Mouse (Mus musculus): ENCODE measurements around the gene Gxylt2. TPM values are rescaled to one million over a fixed set of nuclear protein-coding genes. Genes with fewer than 3 reads are reported as not detected.
A peak's percentile ranks its signal among the peaks of the same experiment; 100 is the strongest.

Gene Gxylt2
- total RNA-seq (2021) = 1 to 10 TPM; 1.6 to 1.9 TPM
- long read RNA-seq, full-length matches to known transcripts = 1 of 2 reads
- long read RNA-seq, partial matches to known transcripts = 1 of 2 reads
- long read RNA-seq, other reads (novel, unspliced or antisense) = 0 of 2 reads

- DNase-seq (ENCODE audit: low spot score in 2 of 2) = peak in 1 of 2 experiments; percentile 41
These were observed at the start of gene Gxylt2 for GRCm38 (mm10) chr6:100704574-100705365. Gxylt2 (plus strand) TSS chr6:100704734.

- DNase-seq (ENCODE audit: low spot score in 2 of 2) = peak; percentile 73 to 84
These were observed 44.1 kb upstream of the Gxylt2 start for GRCm38 (mm10) chr6:100660395-100660794.

DNA sequence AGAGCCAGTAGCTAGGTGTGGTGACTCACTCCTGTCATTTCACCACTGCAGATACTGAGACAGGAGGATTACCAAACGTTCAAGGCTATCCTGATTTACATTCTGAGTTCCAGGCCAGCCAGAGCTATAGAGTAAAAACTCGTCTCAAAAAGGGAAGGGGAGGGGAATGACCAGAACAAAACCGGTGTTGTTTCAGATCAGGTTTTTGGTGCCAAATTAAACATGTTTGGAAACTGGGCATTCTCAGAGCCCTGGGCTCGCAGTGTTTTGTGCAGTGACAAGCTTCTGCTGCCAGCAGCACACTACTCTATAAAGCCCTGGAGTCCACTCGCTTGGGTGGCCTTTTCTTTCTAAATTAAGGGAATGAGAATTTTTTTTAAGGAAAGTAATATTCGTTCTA is 42.3 kb upstream of the Gxylt2 start:
- DNase-seq (ENCODE audit: low spot score in 2 of 2) = no peak

GRCm38 (mm10) chr6:100667644-100668043 is 36.9 kb upstream of the Gxylt2 start:
- no peak for DNase-seq (ENCODE audit: low spot score in 2 of 2)

GRCm38 (mm10) chr6:100668858-100669257 is 35.7 kb upstream of the Gxylt2 start:
- DNase-seq (ENCODE audit: low spot score in 2 of 2) = no peak

- peak; percentile 36 to 62 for DNase-seq (ENCODE audit: low spot score in 2 of 2)
These were observed 34.1 kb upstream of the Gxylt2 start for GRCm38 (mm10) chr6:100670370-100670841.

DNA sequence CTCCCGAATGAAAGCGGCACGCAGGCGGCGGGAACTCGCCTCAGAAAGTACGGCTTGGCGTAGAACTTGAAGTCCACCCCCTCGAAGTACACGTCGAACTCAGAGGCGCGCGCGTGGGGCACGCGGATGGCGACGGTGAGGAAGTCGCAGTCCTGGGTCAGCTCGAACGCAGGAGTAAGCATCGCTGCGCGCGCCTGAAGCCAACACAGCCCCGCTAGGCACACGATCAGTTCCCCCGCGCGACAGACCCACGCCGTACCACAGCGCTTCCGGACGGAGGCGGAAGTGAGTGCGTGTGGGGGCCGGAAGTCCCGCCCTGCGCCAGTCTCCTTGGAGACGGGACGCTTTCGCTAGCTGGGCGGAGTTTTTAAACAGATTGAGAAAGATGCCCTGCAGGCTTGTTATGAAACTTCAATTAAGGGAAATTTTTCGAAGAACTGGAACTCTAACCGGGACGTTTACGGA is 33.6 kb upstream of the Gxylt2 start, which contains the start of gene Shq1:
Gene Shq1 (minus strand): TSS at position 278 of the 465 bp plus-strand sequence.
- peak; percentile 85 to 94 for DNase-seq (ENCODE audit: low spot score in 2 of 2)

DNA sequence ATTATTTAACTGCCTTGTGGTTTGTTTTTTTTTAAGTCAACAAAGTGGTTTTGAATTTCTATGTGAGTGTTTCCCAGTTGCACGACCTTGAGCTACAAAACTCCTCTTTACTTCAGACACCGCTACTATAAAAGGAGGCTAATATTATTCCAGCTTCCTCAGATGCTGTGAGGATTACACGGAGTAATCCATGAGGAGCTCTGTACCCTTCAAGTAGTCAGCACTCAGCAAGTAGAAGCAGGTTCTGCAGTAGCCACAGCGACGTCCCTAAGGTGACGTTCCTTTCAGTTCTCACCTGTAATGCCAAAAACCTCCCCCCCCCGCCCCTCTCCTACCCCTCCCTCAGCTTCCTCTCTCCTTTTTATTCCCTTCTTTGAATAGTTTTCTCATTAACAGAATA is 33.1 kb upstream of the Gxylt2 start:
- DNase-seq (ENCODE audit: low spot score in 2 of 2) = no peak

- peak in 1 of 2 experiments; percentile 48 for DNase-seq (ENCODE audit: low spot score in 2 of 2)
These were observed 29.6 kb upstream of the Gxylt2 start for GRCm38 (mm10) chr6:100674974-100675373.

GRCm38 (mm10) chr6:100676461-100676860 is 28.1 kb upstream of the Gxylt2 start:
- no peak for DNase-seq (ENCODE audit: low spot score in 2 of 2)

- no peak for DNase-seq (ENCODE audit: low spot score in 2 of 2)
These were observed 25.9 kb upstream of the Gxylt2 start for GRCm38 (mm10) chr6:100678636-100679035.

- no peak for DNase-seq (ENCODE audit: low spot score in 2 of 2)
These were observed 18.2 kb upstream of the Gxylt2 start for GRCm38 (mm10) chr6:100686341-100686740.

DNA sequence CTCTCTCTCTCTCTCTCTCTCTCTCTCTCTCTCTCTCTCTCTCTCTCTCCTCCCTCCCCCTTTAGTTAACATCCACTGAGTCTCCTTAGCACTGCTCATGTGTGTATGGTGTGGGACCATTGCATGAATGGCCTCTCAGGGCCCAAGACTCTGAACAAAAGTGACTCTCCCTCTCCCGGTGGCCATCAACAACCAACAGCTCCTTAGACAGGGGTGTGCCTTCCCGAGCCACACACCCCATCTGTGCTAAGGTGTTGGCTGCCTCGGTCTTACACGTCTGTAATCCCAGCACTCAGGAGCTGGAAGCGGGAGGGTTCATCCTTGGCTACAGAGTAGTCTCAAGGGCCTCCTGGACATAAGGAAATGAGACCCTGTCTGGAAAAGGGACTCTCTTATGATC is 4.5 kb upstream of the Gxylt2 start:
- no peak for DNase-seq (ENCODE audit: low spot score in 2 of 2)

DNA sequence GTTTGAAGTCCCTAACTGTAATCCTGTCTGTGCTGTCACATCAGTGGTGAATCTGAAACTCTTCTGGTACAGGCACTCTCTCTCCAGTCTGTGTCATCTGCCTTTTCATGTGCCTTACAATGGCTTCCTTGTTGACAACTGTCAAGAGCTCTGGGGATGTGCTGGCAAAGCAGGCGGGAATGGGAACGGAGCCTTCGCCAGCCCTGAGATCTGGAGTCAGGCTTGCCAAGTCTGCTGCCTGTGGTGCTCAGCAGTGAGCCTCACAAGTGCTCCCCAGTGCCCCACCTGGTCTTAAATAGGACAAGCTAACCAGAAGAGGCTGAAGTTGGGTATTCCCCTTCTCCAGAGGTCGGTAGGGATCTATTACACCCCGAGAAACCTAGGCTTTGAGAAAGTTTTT is 3.8 kb upstream of the Gxylt2 start:
- DNase-seq (ENCODE audit: low spot score in 2 of 2) = peak in 1 of 2 experiments; percentile 47

- DNase-seq (ENCODE audit: low spot score in 2 of 2) = no peak
These were observed 349 bp upstream of the Gxylt2 start for GRCm38 (mm10) chr6:100704197-100704573.

DNA sequence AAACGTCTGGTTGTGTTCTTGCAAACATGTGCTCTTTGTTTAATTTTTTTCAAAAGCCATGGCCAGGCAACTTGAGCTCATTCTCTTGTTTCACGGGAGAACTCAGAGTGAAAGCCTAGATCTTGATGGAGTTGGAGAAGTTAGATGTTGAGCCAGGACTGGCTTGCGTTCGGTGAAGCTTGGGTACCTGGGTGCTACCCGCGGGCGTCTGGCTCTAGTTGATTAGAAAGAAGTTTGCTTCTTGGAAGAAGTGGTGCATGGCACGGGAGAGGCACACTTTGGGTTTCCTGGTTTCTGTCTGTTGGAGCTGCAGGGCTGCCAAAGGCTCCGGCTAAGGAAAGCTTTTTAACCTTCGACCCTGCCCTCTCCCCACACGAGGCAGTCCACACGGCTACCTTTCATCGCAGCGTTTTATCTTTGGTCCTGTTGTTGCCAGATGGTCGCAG is 855 bp downstream of the Gxylt2 start:
- DNase-seq (ENCODE audit: low spot score in 2 of 2) = no peak

GRCm38 (mm10) chr6:100706861-100707260 is 2.3 kb downstream of the Gxylt2 start:
- DNase-seq (ENCODE audit: low spot score in 2 of 2) = no peak

GRCm38 (mm10) chr6:100707557-100707956 is 3.0 kb downstream of the Gxylt2 start:
- DNase-seq (ENCODE audit: low spot score in 2 of 2) = no peak

- no peak for DNase-seq (ENCODE audit: low spot score in 2 of 2)
These were observed 3.7 kb downstream of the Gxylt2 start for GRCm38 (mm10) chr6:100708248-100708647.

DNA sequence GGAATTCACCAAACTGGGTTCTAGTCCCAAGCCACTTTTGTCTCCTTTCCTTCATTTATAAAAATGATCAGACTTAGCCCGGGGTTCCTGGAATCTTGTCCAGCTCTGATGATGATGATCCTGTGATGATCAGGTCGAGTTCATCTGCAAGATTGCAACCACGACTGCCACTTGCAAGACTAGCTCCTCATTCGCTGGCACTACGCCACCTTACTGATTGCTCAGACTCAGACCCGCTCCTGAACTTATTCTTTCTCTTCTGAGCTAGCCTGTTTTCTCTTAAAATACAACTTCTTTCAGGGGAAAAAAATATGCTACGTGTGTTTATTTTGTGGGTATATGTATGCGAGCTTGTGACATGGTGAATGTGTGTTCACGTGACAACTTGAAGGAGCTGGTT is 4.5 kb downstream of the Gxylt2 start:
- no peak for DNase-seq (ENCODE audit: low spot score in 2 of 2)

DNA sequence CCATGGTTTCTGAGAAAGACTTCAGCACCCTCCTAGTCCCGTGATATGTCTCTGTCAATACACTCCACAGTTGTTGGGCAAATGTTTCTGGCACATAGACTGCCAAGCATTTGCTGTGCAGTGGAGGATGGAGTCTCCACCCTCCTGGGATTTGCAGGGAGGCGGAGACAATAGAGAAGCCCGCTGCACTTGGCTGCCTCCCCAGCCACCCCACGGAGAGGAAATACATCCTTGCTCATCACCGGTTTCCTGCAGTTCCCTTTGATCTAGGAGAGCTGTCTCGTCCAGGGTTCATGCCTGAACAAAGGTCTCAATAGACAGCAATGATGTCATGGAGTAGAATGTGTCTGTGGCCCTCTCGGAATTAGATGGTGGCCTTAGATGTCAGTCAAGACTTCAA is 4.9 kb downstream of the Gxylt2 start:
- peak in 1 of 2 experiments; percentile 30 for DNase-seq (ENCODE audit: low spot score in 2 of 2)

DNA sequence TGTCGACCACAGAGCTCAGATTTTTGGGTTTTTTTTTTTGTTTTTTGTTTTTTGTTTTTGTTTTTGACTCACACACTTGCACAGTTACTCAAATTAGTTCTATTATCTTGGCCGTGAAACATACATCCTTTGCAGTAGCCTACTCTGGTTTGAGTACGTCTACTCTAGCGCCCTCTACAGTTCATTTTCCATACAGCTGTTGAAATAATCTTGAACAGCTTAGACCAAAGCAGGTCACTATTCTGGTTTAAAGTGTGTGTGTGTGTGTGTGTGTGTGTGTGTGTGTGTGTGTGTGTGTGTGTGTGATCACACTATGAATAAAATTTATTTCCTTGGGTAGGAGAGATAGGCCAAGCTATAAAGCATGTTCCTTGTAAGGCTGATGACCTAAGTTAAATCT is 5.6 kb downstream of the Gxylt2 start:
- no peak for DNase-seq (ENCODE audit: low spot score in 2 of 2)

GRCm38 (mm10) chr6:100710866-100711265 is 6.3 kb downstream of the Gxylt2 start:
- DNase-seq (ENCODE audit: low spot score in 2 of 2) = no peak

Measured in layer of hippocampus, adult 18-20 months (tissue).